Mouse (Mus musculus) MEL (cell line): ENCODE results near the gene Tmem35b. TPM values are rescaled to one million over a fixed set of nuclear protein-coding genes. Genes with fewer than 3 reads are reported as not detected.

Experiments used
- DNase-seq: peaks from one replicate; pipeline ENCODE4 v3.0.0; 2011; ENCODE audit warnings: low read depth, low spot score
- H3K27ac ChIP-seq: 2 replicates; pipeline ENCODE4 v1.5.1; 2012; ENCODE audit warnings: low read depth, mild to moderate bottlenecking, control low read depth, low read length, moderate library complexity; ENCODE audit not compliant: control insufficient read depth
- H3K27me3 ChIP-seq, 2 experiments: fragments of 150-350 bp in 1 of 2; sonication (generic) in 1 of 2; 2 replicates each; pipeline ENCODE4 v1.6.1; 2012; ENCODE audit warnings: low read length in 2 of 2, mild to moderate bottlenecking in 2 of 2, improper control_type of control experiment in 1 of 2, moderate library complexity in 1 of 2; ENCODE audit not compliant: insufficient read depth in 2 of 2, control insufficient read depth in 1 of 2
- H3K36me3 ChIP-seq, 2 experiments: 2 replicates each; pipeline ENCODE4 v1.6.1; 2012 to 2014; ENCODE audit warnings: low read length in 2 of 2, improper control_type of control experiment in 1 of 2, inconsistent platforms in 1 of 2, mild to moderate bottlenecking in 1 of 2; ENCODE audit not compliant: insufficient read depth in 2 of 2, control insufficient read depth in 1 of 2
- H3K4me1 ChIP-seq, 2 experiments: fragments of 150-350 bp in 1 of 2; sonication (generic) in 1 of 2; 2 replicates each; pipeline ENCODE4 v1.6.1; 2012; ENCODE audit warnings: low read length in 2 of 2, improper control_type of control experiment in 1 of 2, mild to moderate bottlenecking in 1 of 2; ENCODE audit not compliant: insufficient read depth in 2 of 2, control insufficient read depth in 1 of 2
- H3K4me3 ChIP-seq, 2 experiments: fragments of 150-350 bp in 1 of 2; sonication (generic) in 1 of 2; 2 replicates each; pipeline ENCODE4 v1.5.1; 2012; ENCODE audit warnings: low read depth in 2 of 2, low read length in 2 of 2, mild to moderate bottlenecking in 2 of 2, moderate library complexity in 2 of 2, control low read depth in 1 of 2, improper control_type of control experiment in 1 of 2; ENCODE audit not compliant: control insufficient read depth in 1 of 2, insufficient read depth in 1 of 2
- H3K79me2 ChIP-seq: 2 replicates; pipeline ENCODE4 v1.6.1; 2012; ENCODE audit warnings: mild to moderate bottlenecking, low read length, moderate library complexity; ENCODE audit not compliant: control insufficient read depth, poor library complexity, insufficient read depth
- H3K9ac ChIP-seq: 2 replicates; pipeline ENCODE4 v1.6.1; 2012; ENCODE audit warnings: low read depth, mild to moderate bottlenecking, control low read depth, low read length, moderate library complexity; ENCODE audit not compliant: control insufficient read depth, poor library complexity, severe bottlenecking
- H3K9me3 ChIP-seq: fragments of 150-350 bp; sonication (generic); replicated peaks from 2 replicates; pipeline ENCODE4 v1.6.1; 2012; ENCODE audit warnings: mild to moderate bottlenecking, low read length, improper control_type of control experiment, moderate library complexity; ENCODE audit not compliant: insufficient read depth
- CHD1 ChIP-seq: IDR thresholded peaks from 2 replicates; pipeline ENCODE4 v1.6.1; 2012; ENCODE audit warnings: low read depth, mild to moderate bottlenecking, inconsistent platforms, low read length, improper control_type of control experiment
- ELF1 ChIP-seq: IDR thresholded peaks from 2 replicates; pipeline ENCODE4 v1.6.1; 2014; ENCODE audit warnings: low read depth, mild to moderate bottlenecking, inconsistent platforms, low read length, improper control_type of control experiment, moderate library complexity
- ETS1 ChIP-seq: IDR thresholded peaks from 2 replicates; pipeline ENCODE4 v1.6.1; 2012; ENCODE audit warnings: low read depth, mild to moderate bottlenecking, inconsistent platforms, low read length, improper control_type of control experiment, moderate library complexity
- GABPA ChIP-seq: IDR thresholded peaks from 2 replicates; pipeline ENCODE4 v1.6.1; 2012; ENCODE audit warnings: low read depth, mild to moderate bottlenecking, inconsistent platforms, low read length, improper control_type of control experiment, moderate library complexity
- KAT2A ChIP-seq: conservative IDR thresholded peaks from 2 replicates; pipeline ENCODE4 v1.6.1; 2012; ENCODE audit warnings: low read depth, low read length, improper control_type of control experiment, inconsistent platforms
- MAFK ChIP-seq: IDR thresholded peaks from 2 replicates; pipeline ENCODE4 v1.6.1; 2011; ENCODE audit warnings: low read depth, mild to moderate bottlenecking, low read length, improper control_type of control experiment, borderline replicate concordance
- MAX ChIP-seq: IDR thresholded peaks from 2 replicates; pipeline ENCODE4 v1.6.1; 2011; ENCODE audit warnings: low read length, improper control_type of control experiment
- MAZ ChIP-seq: IDR thresholded peaks from 2 replicates; pipeline ENCODE4 v1.6.1; 2012; ENCODE audit warnings: low read depth, mild to moderate bottlenecking, inconsistent platforms, low read length, improper control_type of control experiment
- MYB ChIP-seq: IDR thresholded peaks from 2 replicates; pipeline ENCODE4 v1.6.1; 2011; ENCODE audit warnings: mild to moderate bottlenecking, low read depth, low read length, improper control_type of control experiment
- MYC ChIP-seq: IDR thresholded peaks from 2 replicates; pipeline ENCODE4 v1.6.1; 2011; ENCODE audit warnings: low read depth, mild to moderate bottlenecking, low read length, improper control_type of control experiment, moderate library complexity
- NRF1 ChIP-seq: IDR thresholded peaks from 2 replicates; pipeline ENCODE4 v1.6.1; 2014; ENCODE audit warnings: low read depth, mild to moderate bottlenecking, inconsistent platforms, low read length, improper control_type of control experiment, moderate library complexity; ENCODE audit not compliant: poor library complexity, insufficient read depth, severe bottlenecking
- POLR2A ChIP-seq, 2 experiments: IDR thresholded peaks; 2 replicates each; pipeline ENCODE4 v1.6.1; 2011 to 2012; ENCODE audit warnings: low read length in 2 of 2, mild to moderate bottlenecking in 2 of 2, control low read depth in 1 of 2, improper control_type of control experiment in 1 of 2, low read depth in 1 of 2, moderate library complexity in 1 of 2; ENCODE audit not compliant: control insufficient read depth in 1 of 2, insufficient read depth in 1 of 2, poor library complexity in 1 of 2
- POLR2AphosphoS2 ChIP-seq: IDR thresholded peaks from 2 replicates; pipeline ENCODE4 v1.6.1; 2011; ENCODE audit warnings: low read length, improper control_type of control experiment
- POLR2AphosphoS5 ChIP-seq: IDR thresholded peaks from 2 replicates; pipeline ENCODE4 v1.6.1; 2012; ENCODE audit warnings: low read depth, borderline replicate concordance, mild to moderate bottlenecking, inconsistent platforms, low read length, moderate library complexity, mixed read lengths
- RAD21 ChIP-seq: IDR thresholded peaks from 2 replicates; pipeline ENCODE4 v1.6.1; 2011; ENCODE audit warnings: mild to moderate bottlenecking, low read depth, low read length, improper control_type of control experiment
- SIN3A ChIP-seq: IDR thresholded peaks from 2 replicates; pipeline ENCODE4 v1.6.1; 2012; ENCODE audit warnings: low read length, improper control_type of control experiment, inconsistent platforms
- UBTF ChIP-seq: IDR thresholded peaks from 2 replicates; pipeline ENCODE4 v1.6.1; 2012; ENCODE audit warnings: low read depth, mild to moderate bottlenecking, inconsistent platforms, low read length, improper control_type of control experiment, moderate library complexity, borderline replicate concordance; ENCODE audit not compliant: insufficient read depth
- USF1 ChIP-seq: IDR thresholded peaks from 2 replicates; pipeline ENCODE4 v1.6.1; 2014; ENCODE audit warnings: low read depth, mild to moderate bottlenecking, inconsistent platforms, low read length, improper control_type of control experiment, moderate library complexity
- ZKSCAN1 ChIP-seq: IDR thresholded peaks from 2 replicates; pipeline ENCODE4 v1.6.1; 2012; ENCODE audit warnings: low read depth, mild to moderate bottlenecking, inconsistent platforms, low read length, improper control_type of control experiment, moderate library complexity
- ZMIZ1 ChIP-seq: IDR thresholded peaks from 2 replicates; pipeline ENCODE4 v1.6.1; 2012; ENCODE audit warnings: low read depth, mild to moderate bottlenecking, inconsistent platforms, low read length, improper control_type of control experiment, moderate library complexity
- ZNF384 ChIP-seq: IDR thresholded peaks from 2 replicates; pipeline ENCODE4 v1.6.1; 2012; ENCODE audit warnings: low read depth, mild to moderate bottlenecking, inconsistent platforms, low read length, improper control_type of control experiment
- polyA plus RNA-seq, 2 experiments: library from polyadenylated mRNA; stranded (reverse) in 1 of 2; unstranded in 1 of 2; fragments of >175 nt in 1 of 2; fragments of >200 nt in 1 of 2; gene quantifications; 2 replicates each; pipeline versions ENCODE4 v1.2.1 to v1.2.4; 2012; ENCODE audit warnings: low replicate concordance in 2 of 2, low read depth in 1 of 2; ENCODE audit not compliant: insufficient read length in 2 of 2, insufficient read depth in 1 of 2, missing spikeins in 1 of 2
- total RNA-seq: library from RNA; depleted of rRNA; stranded (reverse); fragments of 300-350 nt; gene quantifications from 2 replicates; pipeline ENCODE4 v1.2.3, GENCODE M21; 2012

Tmem35b gene
- total and polyA plus RNA-seq, 3 experiments = 0.89 to 3.2 TPM; not detected in 1

- H3K79me2 ChIP-seq = no peaks in the 10 kb centered on the region
- no peaks in the 10 kb centered on the region for H3K9me3 ChIP-seq
- H3K27ac ChIP-seq = no peak overlapping the region
- no peaks in the 10 kb centered on the region for H3K36me3 ChIP-seq
- no peaks in the 10 kb centered on the region for H3K27me3 ChIP-seq
- no peak overlapping the region for H3K4me3 ChIP-seq
- H3K9ac ChIP-seq = no peak overlapping the region
- TF ChIP-seq MYC = no peak
- TF ChIP-seq, all 39 proteins: peak for 0
- no peaks in the 10 kb centered on the region for H3K4me1 ChIP-seq
- no peak for DNase-seq
Measured at GRCm38 (mm10) chr4:127174075-127174899, 50.8 kb downstream of the Tmem35b start.

- TF ChIP-seq NRF1 (no peak), UBTF (no peak), KAT2A (no peak), USF1 (no peak), ELF1 (no peak), MAFK (no peak), ZMIZ1 (no peak), SIN3A (no peak), MAZ (no peak), ETS1 (no peak), POLR2A (IDR thresholded peaks at IDR 0.05; ENCODE audit: control insufficient read depth in 1 of 2, insufficient read depth in 1 of 2, low read depth in 1 of 2, low read length in 2 of 2, poor library complexity in 1 of 2) (no peak), POLR2AphosphoS5 (no peak), MYB (no peak), ZNF384 (no peak), CHD1 (no peak), POLR2AphosphoS2 (no peak), ZKSCAN1 (no peak), GABPA (no peak), RAD21 (no peak), MAX (no peak)
- TF ChIP-seq, all 39 proteins: peak for 0
- H3K4me3 ChIP-seq = no peak overlapping the region
Measured at GRCm38 (mm10) chr4:127174900-127175278, 51.4 kb downstream of the Tmem35b start.

More at GRCm38 (mm10) chr4:127174900-127175278, 51.4 kb downstream of the Tmem35b start:
- H3K9ac ChIP-seq = no peak overlapping the region
- H3K27ac ChIP-seq = no peak overlapping the region
- no peaks in the 10 kb centered on the region for H3K4me1 ChIP-seq
- no peak for DNase-seq
- H3K27me3 ChIP-seq = no peaks in the 10 kb centered on the region
- H3K36me3 ChIP-seq = no peaks in the 10 kb centered on the region
- H3K79me2 ChIP-seq = no peaks in the 10 kb centered on the region
- no peaks in the 10 kb centered on the region for H3K9me3 ChIP-seq
